ENCODE assay signal across 8 mouse cellular contexts in genomic region chr13:105053618-105054017, GRCm38 (mm10). TPM values are rescaled to one million over a fixed set of nuclear protein-coding genes. Genes with fewer than 3 reads are reported as not detected.
DNase-seq lines count a peak whose midpoint lies in the region; ATAC-seq lines count a peak whose summit lies in the region.

No protein-coding gene starts in this region.

- H3K27me3 ChIP-seq in forebrain, embryonic 11.5 days (ENCODE audit: control insufficient read depth, insufficient read depth, low read length), result peaks cover 11% of the 10 kb centered on the region; the same call in 1 of the 2 replicates
- peaks cover 13% of the 10 kb centered on the region for H3K27me3 ChIP-seq in hindbrain, embryonic 13.5 days
- H3K27me3 ChIP-seq in liver, embryonic 16.5 days (ENCODE audit: control insufficient read depth, insufficient read depth, low read depth, low read length), result peaks cover 34% of the 10 kb centered on the region
- no peaks in the 10 kb centered on the region for H3K27me3 ChIP-seq in stomach, embryonic 14.5 days (ENCODE audit: control insufficient read depth, insufficient read depth, low read length)

- ATAC-seq in forebrain, embryonic 11.5 days (replicated peaks; ENCODE audit: low FRiP score), result peak; percentile 22
- peak; percentile 32 for ATAC-seq in hindbrain, embryonic 13.5 days (ENCODE audit: low FRiP score)
- ATAC-seq in liver, embryonic 16.5 days (ENCODE audit: low read depth), result no peak
- no peak for ATAC-seq in stomach, embryonic 14.5 days (ENCODE audit: insufficient number of reproducible peaks, insufficient read depth, low FRiP score, low read depth)

- peaks cover 4% of the 10 kb centered on the region; the same call in 1 of the 2 replicates for H3K4me1 ChIP-seq in forebrain, embryonic 11.5 days (replicated peaks; ENCODE audit: control insufficient read depth, insufficient read depth, low read length)
- H3K4me1 ChIP-seq in hindbrain, embryonic 13.5 days (replicated peaks), result peaks cover 21% of the 10 kb centered on the region
- H3K4me1 ChIP-seq in liver, embryonic 16.5 days (ENCODE audit: control insufficient read depth, low read depth, low read length), result no peaks in the 10 kb centered on the region
- no peaks in the 10 kb centered on the region for H3K4me1 ChIP-seq in stomach, embryonic 14.5 days (ENCODE audit: control insufficient read depth, insufficient read depth, low read length)

- H3K4me3 ChIP-seq in forebrain, embryonic 11.5 days (ENCODE audit: low read depth, low read length), result peak overlapping the region; percentile 64
- H3K4me3 ChIP-seq in hindbrain, embryonic 13.5 days, result peak overlapping the region; percentile 69
- H3K4me3 ChIP-seq in liver, embryonic 16.5 days (ENCODE audit: low read depth, low read length), result peak overlapping the region; percentile 56
- peak overlapping the region; percentile 57 for H3K4me3 ChIP-seq in stomach, embryonic 14.5 days (ENCODE audit: low read depth, low read length)

- peak overlapping the region; percentile 93 for H3K4me2 ChIP-seq in forebrain, embryonic 11.5 days (ENCODE audit: low read depth, low read length, severe bottlenecking)
- H3K4me2 ChIP-seq in hindbrain, embryonic 13.5 days, result peak overlapping the region; percentile 81
- peak overlapping the region; percentile 69 for H3K4me2 ChIP-seq in liver, embryonic 16.5 days (ENCODE audit: low read depth, low read length)
- H3K4me2 ChIP-seq in stomach, embryonic 14.5 days (replicated peaks; ENCODE audit: low read depth, low read length), result peak overlapping the region; percentile 87

- no peak overlapping the region for H3K27ac ChIP-seq in forebrain, embryonic 11.5 days (ENCODE audit: low read depth, low read length)
- peak overlapping the region; percentile 92 for H3K27ac ChIP-seq in hindbrain, embryonic 13.5 days
- H3K27ac ChIP-seq in liver, embryonic 16.5 days (ENCODE audit: low read length), result no peak overlapping the region
- no peak overlapping the region for H3K27ac ChIP-seq in stomach, embryonic 14.5 days (ENCODE audit: low read length)

- peak; percentile 27 for DNase-seq in embryo, embryonic 10.5 days (ENCODE audit: low spot score)
- DNase-seq in embryo, embryonic 10 days (ENCODE audit: low spot score), result no peak
- DNase-seq in Muller cell, postnatal 12 days (ENCODE audit: inconsistent ontology term), result peak; percentile 1
- DNase-seq in forebrain, embryonic 11.5 days (ENCODE audit: low spot score), result peak; percentile 57
- no peak for DNase-seq in c-Kit-positive CD71-positive TER-119-positive erythroid progenitor cells, embryonic 14.5 days (ENCODE audit: low spot score)

- no peaks in the 10 kb centered on the region for H3K9me3 ChIP-seq in forebrain, embryonic 11.5 days (ENCODE audit: control insufficient read depth, low read length)
- H3K9me3 ChIP-seq in hindbrain, embryonic 13.5 days, result no peaks in the 10 kb centered on the region
- no peaks in the 10 kb centered on the region for H3K9me3 ChIP-seq in liver, embryonic 16.5 days (replicated peaks; ENCODE audit: control insufficient read depth, low read length)
- no peaks in the 10 kb centered on the region for H3K9me3 ChIP-seq in stomach, embryonic 14.5 days (ENCODE audit: control insufficient read depth, low read depth, low read length)

- H3K9ac ChIP-seq in forebrain, embryonic 11.5 days (ENCODE audit: low read length), result peak overlapping the region; percentile 71
- H3K9ac ChIP-seq in hindbrain, embryonic 13.5 days, result peak overlapping the region; percentile 76
- no peak overlapping the region for H3K9ac ChIP-seq in liver, embryonic 16.5 days (ENCODE audit: low read depth, low read length)
- peak overlapping the region; percentile 40; the same call in 1 of the 2 replicates for H3K9ac ChIP-seq in stomach, embryonic 14.5 days (replicated peaks; ENCODE audit: low read depth, low read length)

- no peaks in the 10 kb centered on the region for H3K36me3 ChIP-seq in forebrain, embryonic 11.5 days (ENCODE audit: control insufficient read depth, insufficient read depth, low read length)
- no peaks in the 10 kb centered on the region for H3K36me3 ChIP-seq in hindbrain, embryonic 13.5 days
- no peaks in the 10 kb centered on the region for H3K36me3 ChIP-seq in liver, embryonic 16.5 days (ENCODE audit: control insufficient read depth, insufficient read depth)
- H3K36me3 ChIP-seq in stomach, embryonic 14.5 days (ENCODE audit: control insufficient read depth, insufficient read depth, low read length), result no peaks in the 10 kb centered on the region

- WGBS in forebrain, embryonic 11.5 days, result 1% methylated on average over 12 of the region's 12 CpGs
- under 1% methylated on average over 12 of the region's 12 CpGs for WGBS in hindbrain, embryonic 13.5 days
- 6% methylated on average over 12 of the region's 12 CpGs for WGBS in liver, embryonic 16.5 days (ENCODE audit: insufficient replicate concordance)
- whole genome bisulfite sequencing in stomach, embryonic 14.5 days, result 2% methylated on average over 12 of the region's 12 CpGs

RNA-seq across cellular contexts. Expression of gene Rgs7bp, which starts 1.1 kb away (rescaled TPM):
- polyA plus RNA-seq in forebrain, embryonic 11.5 days (2014; fragmentation: Nextera tagmentation; extraction: Ambion mirVana), result 1.4 and 1.6 TPM in 2 replicates
- polyA plus RNA-seq in hindbrain, embryonic 13.5 days (2015; fragmentation: Nextera tagmentation; extraction: Ambion mirVana), result 4.3 and 4.9 TPM in 2 replicates
- polyA plus RNA-seq in liver, embryonic 16.5 days (2015; fragmentation: Nextera tagmentation; extraction: Ambion mirVana), result 0.29 and 0.31 TPM in 2 replicates
- 1.5 and 1.7 TPM in 2 replicates for polyA plus RNA-seq in stomach, embryonic 14.5 days (2014; fragmentation: Nextera tagmentation; extraction: Ambion mirVana)

RNA-seq across cellular contexts. Expression of gene 4933425L06Rik, which starts 28.3 kb away (rescaled TPM):
- not detected in 2 replicates for polyA plus RNA-seq in forebrain, embryonic 11.5 days (2014; fragmentation: Nextera tagmentation; extraction: Ambion mirVana)
- not detected in 2 replicates for polyA plus RNA-seq in hindbrain, embryonic 13.5 days (2015; fragmentation: Nextera tagmentation; extraction: Ambion mirVana)
- polyA plus RNA-seq in liver, embryonic 16.5 days (2015; fragmentation: Nextera tagmentation; extraction: Ambion mirVana), result not detected in 2 replicates
- polyA plus RNA-seq in stomach, embryonic 14.5 days (2014; fragmentation: Nextera tagmentation; extraction: Ambion mirVana), result not detected in 2 replicates

Comparison
In these comparisons a context has a peak if more than half of its experiments do, and no peak if none do; other contexts are left out.
1. DNase-seq: peak in embryo, embryonic 10.5 days (single experiment), Muller cell, postnatal 12 days (single experiment) and forebrain, embryonic 11.5 days (single experiment); none in embryo, embryonic 10 days (single experiment) and c-Kit-positive CD71-positive TER-119-positive erythroid progenitor cells, embryonic 14.5 days (single experiment).
2. ATAC-seq: peak in forebrain, embryonic 11.5 days (single experiment) and hindbrain, embryonic 13.5 days (single experiment); none in liver, embryonic 16.5 days (single experiment) and stomach, embryonic 14.5 days (single experiment).
3. Peak in every context shown above with its lines, with median percentiles within 50 percentile points of each other: H3K4me2 ChIP-seq and H3K4me3 ChIP-seq.